In the genomic region with DNA sequence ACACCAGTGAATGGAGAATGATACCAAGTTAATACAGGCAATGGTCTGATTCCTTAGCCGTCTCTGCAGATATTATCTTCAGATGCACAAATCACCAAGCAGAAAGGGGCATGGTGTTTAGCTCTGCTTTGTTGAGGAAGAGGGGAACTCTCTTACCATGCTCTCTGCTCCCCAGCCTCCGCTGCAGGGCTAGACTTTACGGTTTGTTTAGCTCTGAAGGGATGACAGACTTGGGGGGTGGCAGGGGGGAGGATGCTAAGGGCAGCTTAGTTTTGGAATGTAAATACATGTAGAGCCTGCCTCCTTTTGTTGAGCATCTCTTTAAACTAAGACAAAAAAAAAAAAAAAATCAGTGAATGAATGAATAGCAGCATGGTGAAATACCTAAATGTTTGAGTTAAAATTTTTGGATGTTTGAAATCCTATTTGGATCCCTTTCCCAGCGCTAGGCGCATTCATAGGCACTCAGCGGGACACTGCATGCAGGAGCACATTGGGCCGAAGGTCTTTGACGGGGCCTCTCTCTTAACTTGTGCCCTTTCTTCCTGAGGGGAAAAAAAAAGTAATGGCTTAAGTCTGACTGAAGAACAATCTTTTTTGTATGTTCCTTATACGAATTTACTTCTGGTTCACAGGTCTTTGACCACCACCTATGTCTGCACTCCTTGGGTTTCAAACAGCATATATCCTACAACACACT, we compare ENCODE assay signal across 26 mouse cellular contexts.
DNase-seq lines count a peak whose midpoint lies in the region; ATAC-seq lines count a peak whose summit lies in the region.
"Had no signal": no experiment of that assay in that cellular context is flagged by ENCODE, and none has a peak within 500 bp of the region (broad histone marks: within the 10 kb centered on the region; RNA-seq: fewer than 3 reads in every experiment).

No protein-coding gene starts in this region.

- H3K9me3 ChIP-seq in forebrain, embryonic 10.5 days = no peaks in the 10 kb centered on the region
- H3K9me3 ChIP-seq in forebrain, embryonic 13.5 days (replicated peaks) = no peaks in the 10 kb centered on the region
- no peaks in the 10 kb centered on the region for H3K9me3 ChIP-seq in hindbrain, embryonic 10.5 days
- no peaks in the 10 kb centered on the region for H3K9me3 ChIP-seq in hindbrain, embryonic 14.5 days (ENCODE audit: control insufficient read depth, low read length)
- no peaks in the 10 kb centered on the region; the same call in 1 of the 2 replicates for H3K9me3 ChIP-seq in midbrain, embryonic 11.5 days (ENCODE audit: control insufficient read depth, low read length)
- H3K9me3 ChIP-seq in midbrain, embryonic 14.5 days (ENCODE audit: control insufficient read depth, low read length) = no peaks in the 10 kb centered on the region
- H3K9me3 ChIP-seq: heart, embryonic 10.5 days; heart, embryonic 13.5 days; hindbrain, embryonic 15.5 days had no signal

- no peak overlapping the region for H3K4me3 ChIP-seq in forebrain, embryonic 10.5 days
- H3K4me3 ChIP-seq in forebrain, embryonic 13.5 days = no peak overlapping the region
- peak overlapping the region; percentile 20; the same call in 1 of the 2 replicates for H3K4me3 ChIP-seq in hindbrain, embryonic 10.5 days
- H3K4me3 ChIP-seq in hindbrain, embryonic 14.5 days (replicated peaks; ENCODE audit: low read length) = no peak overlapping the region
- H3K4me3 ChIP-seq in midbrain, embryonic 11.5 days (ENCODE audit: low read depth, low read length) = no peak overlapping the region
- no peak overlapping the region for H3K4me3 ChIP-seq in midbrain, embryonic 14.5 days (replicated peaks; ENCODE audit: low read depth, low read length)
- H3K4me3 ChIP-seq: gastrocnemius, adult 2 months; heart, embryonic 10.5 days; heart, embryonic 13.5 days; hindbrain, embryonic 15.5 days had no signal

- no peak for ATAC-seq in forebrain, embryonic 13.5 days
- no peak for ATAC-seq in hindbrain, embryonic 14.5 days (ENCODE audit: low FRiP score)
- ATAC-seq in midbrain, embryonic 11.5 days (ENCODE audit: low FRiP score) = peak; percentile 66; the same call in 1 of the 2 replicates
- ATAC-seq in midbrain, embryonic 14.5 days (ENCODE audit: low FRiP score, low TSS enrichment) = no peak
- ATAC-seq: activated CD4-positive, CD25-positive, alpha-beta regulatory T cell, adult 4 months; forebrain, embryonic 14.5 days; forebrain, postnatal 0 days; intestine, postnatal 0 days had no signal

- H3K36me3 ChIP-seq in forebrain, embryonic 10.5 days (replicated peaks) = no peaks in the 10 kb centered on the region
- no peaks in the 10 kb centered on the region for H3K36me3 ChIP-seq in forebrain, embryonic 13.5 days (ENCODE audit: poor library complexity, severe bottlenecking)
- no peaks in the 10 kb centered on the region for H3K36me3 ChIP-seq in hindbrain, embryonic 10.5 days
- no peaks in the 10 kb centered on the region for H3K36me3 ChIP-seq in hindbrain, embryonic 14.5 days (replicated peaks; ENCODE audit: control insufficient read depth, insufficient read depth)
- H3K36me3 ChIP-seq in midbrain, embryonic 11.5 days (ENCODE audit: control insufficient read depth, insufficient read depth, low read length) = no peaks in the 10 kb centered on the region
- no peaks in the 10 kb centered on the region for H3K36me3 ChIP-seq in midbrain, embryonic 14.5 days (ENCODE audit: control insufficient read depth, insufficient read depth, low read length)
- H3K36me3 ChIP-seq: heart, embryonic 10.5 days; heart, embryonic 13.5 days; hindbrain, embryonic 15.5 days had no signal

- H3K27ac ChIP-seq in forebrain, embryonic 10.5 days = 0 out of 2 replicates have a peak overlapping the region, but pooled peaks have one; percentile 20
- H3K27ac ChIP-seq in forebrain, embryonic 13.5 days = no peak overlapping the region
- peak overlapping the region; percentile 54 for H3K27ac ChIP-seq in hindbrain, embryonic 10.5 days
- H3K27ac ChIP-seq in hindbrain, embryonic 14.5 days = no peak overlapping the region
- no peak overlapping the region for H3K27ac ChIP-seq in midbrain, embryonic 11.5 days (ENCODE audit: low read depth, low read length)
- no peak overlapping the region for H3K27ac ChIP-seq in midbrain, embryonic 14.5 days (replicated peaks; ENCODE audit: low read depth, low read length)
- H3K27ac ChIP-seq: gastrocnemius, adult 2 months; heart, embryonic 10.5 days; heart, embryonic 13.5 days; hindbrain, embryonic 15.5 days had no signal

- H3K9ac ChIP-seq in forebrain, embryonic 13.5 days = no peak overlapping the region
- H3K9ac ChIP-seq in hindbrain, embryonic 14.5 days = no peak overlapping the region
- H3K9ac ChIP-seq in midbrain, embryonic 11.5 days (ENCODE audit: low read length) = no peak overlapping the region
- H3K9ac ChIP-seq in midbrain, embryonic 14.5 days (replicated peaks; ENCODE audit: low read length) = no peak overlapping the region
- H3K9ac ChIP-seq: forebrain, postnatal 0 days; heart, embryonic 13.5 days; hindbrain, embryonic 15.5 days had no signal

- 0 out of 2 replicates have a peak, but pooled peaks cover 6% of the 10 kb centered on the region for H3K27me3 ChIP-seq in forebrain, embryonic 10.5 days (ENCODE audit: poor library complexity, severe bottlenecking)
- H3K27me3 ChIP-seq in forebrain, embryonic 13.5 days = no peaks in the 10 kb centered on the region
- H3K27me3 ChIP-seq in hindbrain, embryonic 10.5 days (ENCODE audit: insufficient read depth, poor library complexity, severe bottlenecking) = peaks cover 7% of the 10 kb centered on the region; the same call in 1 of the 2 replicates
- no peaks in the 10 kb centered on the region for H3K27me3 ChIP-seq in hindbrain, embryonic 14.5 days (ENCODE audit: control insufficient read depth, insufficient read depth, low read length)
- no peaks in the 10 kb centered on the region for H3K27me3 ChIP-seq in midbrain, embryonic 11.5 days (ENCODE audit: control insufficient read depth, insufficient read depth, low read length)
- H3K27me3 ChIP-seq in midbrain, embryonic 14.5 days (ENCODE audit: control insufficient read depth, insufficient read depth, low read length) = no peaks in the 10 kb centered on the region
- H3K27me3 ChIP-seq: heart, embryonic 13.5 days; hindbrain, embryonic 15.5 days had no signal

- no peak overlapping the region for H3K4me2 ChIP-seq in forebrain, embryonic 13.5 days
- no peak overlapping the region for H3K4me2 ChIP-seq in hindbrain, embryonic 14.5 days (replicated peaks)
- no peak overlapping the region for H3K4me2 ChIP-seq in midbrain, embryonic 11.5 days
- no peak overlapping the region for H3K4me2 ChIP-seq in midbrain, embryonic 14.5 days (ENCODE audit: low read length)
- H3K4me2 ChIP-seq: heart, embryonic 13.5 days; hindbrain, embryonic 15.5 days had no signal

- no peak for DNase-seq in forebrain, embryonic 10.5 days (ENCODE audit: extremely low spot score, low spot score)
- peak; percentile 29 for DNase-seq in hindbrain, embryonic 10.5 days (ENCODE audit: low spot score)
- DNase-seq in hindbrain, embryonic 14.5 days (ENCODE audit: low spot score) = no peak
- peak; percentile 86 for DNase-seq in midbrain, embryonic 11.5 days (ENCODE audit: low spot score, missing footprints)
- no peak for DNase-seq in midbrain, embryonic 14.5 days
- DNase-seq in embryo, embryonic 11 days = peak; percentile 48
- no peak for DNase-seq in yolk sac, embryonic 10.5 days (ENCODE audit: low spot score)
- DNase-seq: adrenal gland, adult 8-10 months; adrenal gland, postnatal 25 days; cerebellum, adult 11-12 months; cerebellum, adult 8-10 months; cerebellum, postnatal 10 days; cerebellum, postnatal 36 days; forebrain, postnatal 0 days; gastrocnemius, adult 2 months; gastrocnemius, postnatal 14 days; heart, adult 18-20 months; heart, postnatal 14 days; heart, postnatal 4 days had no signal

- peaks cover 57% of the 10 kb centered on the region for H3K4me1 ChIP-seq in forebrain, embryonic 10.5 days
- peaks cover 25% of the 10 kb centered on the region for H3K4me1 ChIP-seq in forebrain, embryonic 13.5 days
- H3K4me1 ChIP-seq in hindbrain, embryonic 10.5 days (replicated peaks) = peaks cover 71% of the 10 kb centered on the region
- H3K4me1 ChIP-seq in hindbrain, embryonic 14.5 days (replicated peaks; ENCODE audit: control insufficient read depth, insufficient read depth, low read length) = no peaks in the 10 kb centered on the region
- peaks cover 37% of the 10 kb centered on the region for H3K4me1 ChIP-seq in midbrain, embryonic 11.5 days (ENCODE audit: control insufficient read depth, insufficient read depth, low read length)
- H3K4me1 ChIP-seq in midbrain, embryonic 14.5 days (ENCODE audit: control insufficient read depth, insufficient read depth, low read length) = peaks cover 13% of the 10 kb centered on the region

- 9% methylated on average over 9 of the region's 9 CpGs for WGBS in forebrain, embryonic 10.5 days
- WGBS in forebrain, embryonic 13.5 days = 16% methylated on average over 9 of the region's 9 CpGs
- WGBS in hindbrain, embryonic 10.5 days = 5% methylated on average over 9 of the region's 9 CpGs
- 17% methylated on average over 9 of the region's 9 CpGs for WGBS in hindbrain, embryonic 14.5 days
- 4% methylated on average over 9 of the region's 9 CpGs for WGBS in midbrain, embryonic 11.5 days
- 12% methylated on average over 9 of the region's 9 CpGs for WGBS in midbrain, embryonic 14.5 days

Comparison
In these comparisons a context has a peak if more than half of its experiments do, and no peak if none do; other contexts are left out.
1. DNase-seq: peak in hindbrain, embryonic 10.5 days (single experiment), midbrain, embryonic 11.5 days (single experiment) and embryo, embryonic 11 days (single experiment); none in forebrain, embryonic 10.5 days (single experiment), hindbrain, embryonic 14.5 days (single experiment), midbrain, embryonic 14.5 days (single experiment) and yolk sac, embryonic 10.5 days (single experiment).
2. H3K27ac ChIP-seq: peak in forebrain, embryonic 10.5 days (single experiment) and hindbrain, embryonic 10.5 days (single experiment); none in forebrain, embryonic 13.5 days (single experiment), hindbrain, embryonic 14.5 days (single experiment), midbrain, embryonic 11.5 days (single experiment) and midbrain, embryonic 14.5 days (single experiment).